Mouse (Mus musculus) cerebellum, adult 2 months (tissue): Measurements from ENCODE around the gene Zfand2b.

Experiments used
- CTCF ChIP-seq: fragments of 200-500 bp; IDR thresholded peaks from 2 replicates; pipeline ENCODE4 v1.5.1; 2011; ENCODE audit warnings: low read depth, mild to moderate bottlenecking, control low read depth, low read length, moderate library complexity, borderline replicate concordance; ENCODE audit not compliant: insufficient read depth
- POLR2A ChIP-seq: fragments of 200-500 bp; IDR thresholded peaks from 2 replicates; pipeline ENCODE4 v1.6.1; 2011; ENCODE audit warnings: low read length, control low read depth, borderline replicate concordance; ENCODE audit not compliant: insufficient read depth

- TF ChIP-seq POLR2A (no peak), CTCF (no peak)
Measured at GRCm38 (mm10) chr1:75212542-75212941, 44.1 kb downstream of the Zfand2b start.
